Mouse (Mus musculus) heart, adult 18-20 months (tissue): Measurements from ENCODE around the gene Tubgcp6. TPM values are rescaled to one million over a fixed set of nuclear protein-coding genes. Genes with fewer than 3 reads are reported as not detected.

Experiments used
- DNase-seq, 2 experiments: peaks; one replicate each; pipeline ENCODE4 v3.0.0; 2021 to 2022; ENCODE audit warnings: mixed read lengths in 1 of 2
- total RNA-seq, 2 experiments: library from RNA; stranded (reverse); gene quantifications; 2 replicates each; pipeline ENCODE4 v1.2.3; 2021

The Tubgcp6 gene
- total RNA-seq, 2 experiments from 2014 or later, result 7.4 to 8.5 TPM

- DNase-seq, result no peak
These were observed 20.3 kb downstream of the Tubgcp6 start for GRCm38 (mm10) chr15:89102646-89103045.

DNA sequence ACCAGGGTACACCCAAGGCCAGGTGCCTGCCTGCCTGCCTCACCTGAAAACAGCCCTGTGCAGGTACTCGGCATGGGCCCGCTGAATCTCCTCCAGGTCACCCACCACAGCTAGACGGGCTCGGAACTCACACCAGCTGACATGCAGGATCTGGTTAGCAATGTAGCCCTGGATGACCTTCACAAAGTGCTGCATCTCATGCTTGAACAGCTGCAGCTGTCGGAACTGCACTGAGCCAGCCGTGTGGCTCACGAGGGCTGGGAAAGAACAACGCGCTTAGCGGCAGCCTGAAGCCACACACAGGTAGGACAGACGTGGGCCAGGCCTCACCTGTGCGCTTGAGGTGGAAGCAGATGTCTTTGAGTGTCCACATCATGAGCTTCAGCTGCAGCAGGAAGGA lies 22.1 kb downstream of the Tubgcp6 start:
- no peak for DNase-seq

- no peak for DNase-seq
These were observed 24.3 kb downstream of the Tubgcp6 start for GRCm38 (mm10) chr15:89098616-89099015.

GRCm38 (mm10) chr15:89097450-89097849 lies 25.5 kb downstream of the Tubgcp6 start:
- no peak for DNase-seq

DNA sequence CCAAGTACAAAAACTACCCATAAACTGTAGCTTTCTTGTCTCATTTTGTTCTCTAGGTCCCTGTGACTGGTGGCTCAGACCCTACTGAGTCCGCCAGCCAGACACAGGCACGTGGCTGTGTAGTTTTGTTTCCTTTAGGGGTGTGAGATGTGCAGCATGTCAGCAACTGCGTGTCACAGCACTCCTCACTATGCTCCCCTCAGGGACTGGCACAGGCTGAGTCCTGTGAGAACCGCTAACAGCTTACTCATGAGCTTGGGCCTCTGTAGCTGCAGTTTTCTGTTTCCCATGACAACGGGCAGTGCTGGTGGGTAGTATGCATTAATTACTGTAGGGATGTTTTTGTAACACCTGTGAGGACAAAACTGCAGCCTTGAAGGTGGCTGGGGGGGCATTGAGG lies 30.7 kb downstream of the Tubgcp6 start:
- no peak for DNase-seq

GRCm38 (mm10) chr15:89090662-89091061 lies 32.2 kb downstream of the Tubgcp6 start:
- no peak for DNase-seq

- no peak for DNase-seq
These were observed 33.5 kb downstream of the Tubgcp6 start for GRCm38 (mm10) chr15:89089248-89090051.

DNA sequence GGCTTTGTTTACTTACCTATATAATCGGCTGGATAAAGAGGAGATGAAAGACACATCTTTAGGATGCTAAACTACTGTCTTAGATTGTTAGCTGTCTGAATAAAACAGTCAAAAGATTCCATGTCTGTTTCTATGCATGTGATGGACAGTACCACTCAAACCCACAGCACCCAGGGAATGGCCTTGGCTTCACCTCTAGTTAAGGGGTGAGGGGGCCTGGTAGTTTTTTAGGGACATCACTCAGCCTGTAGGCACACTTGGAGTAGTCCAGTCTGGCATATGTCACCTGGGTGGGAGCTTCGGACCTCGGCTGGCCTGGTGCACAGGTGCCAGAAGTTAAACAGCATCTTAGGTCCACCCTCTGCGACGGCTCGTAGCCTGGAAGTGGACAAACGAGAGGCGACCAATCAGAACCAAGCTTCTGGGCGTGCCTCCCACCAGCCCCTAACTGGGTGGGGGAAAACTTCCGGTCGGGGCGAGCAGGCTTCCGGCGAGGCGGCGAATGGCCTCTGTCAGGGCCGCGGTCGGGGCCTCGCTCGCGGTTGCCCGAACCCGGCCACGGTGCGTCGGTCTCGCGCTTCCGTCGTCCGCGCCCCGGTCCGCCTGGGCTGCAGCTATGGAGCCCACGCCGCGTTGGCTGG lies 34.2 kb downstream of the Tubgcp6 start, which contains the start of gene Selenoo:
Selenoo (plus strand) TSS at position 478 of the 641 bp plus-strand sequence.
- DNase-seq, result peak; percentile 94 to 96

DNA sequence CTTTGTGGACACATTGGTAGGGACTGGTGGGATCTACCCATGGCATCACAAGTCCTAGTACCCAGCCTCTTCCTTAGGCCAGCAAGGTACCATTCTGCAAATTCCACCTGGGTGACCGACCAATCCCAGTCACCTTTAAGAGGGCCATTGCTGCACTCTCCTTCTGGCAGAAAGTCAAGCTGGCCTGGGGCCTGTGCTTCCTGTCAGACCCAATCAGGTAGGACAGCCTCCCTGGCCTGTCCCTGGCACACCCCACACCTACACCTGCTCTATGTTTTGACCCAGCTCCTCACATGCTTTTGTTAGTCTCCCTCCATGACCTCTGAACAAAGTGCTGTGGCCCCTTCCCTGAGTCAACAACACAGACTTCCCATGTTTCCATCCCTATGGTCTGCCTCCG lies 38.1 kb downstream of the Tubgcp6 start:
- no peak for DNase-seq

- no peak for DNase-seq
These were observed 39.0 kb downstream of the Tubgcp6 start for GRCm38 (mm10) chr15:89083906-89084305.

DNA sequence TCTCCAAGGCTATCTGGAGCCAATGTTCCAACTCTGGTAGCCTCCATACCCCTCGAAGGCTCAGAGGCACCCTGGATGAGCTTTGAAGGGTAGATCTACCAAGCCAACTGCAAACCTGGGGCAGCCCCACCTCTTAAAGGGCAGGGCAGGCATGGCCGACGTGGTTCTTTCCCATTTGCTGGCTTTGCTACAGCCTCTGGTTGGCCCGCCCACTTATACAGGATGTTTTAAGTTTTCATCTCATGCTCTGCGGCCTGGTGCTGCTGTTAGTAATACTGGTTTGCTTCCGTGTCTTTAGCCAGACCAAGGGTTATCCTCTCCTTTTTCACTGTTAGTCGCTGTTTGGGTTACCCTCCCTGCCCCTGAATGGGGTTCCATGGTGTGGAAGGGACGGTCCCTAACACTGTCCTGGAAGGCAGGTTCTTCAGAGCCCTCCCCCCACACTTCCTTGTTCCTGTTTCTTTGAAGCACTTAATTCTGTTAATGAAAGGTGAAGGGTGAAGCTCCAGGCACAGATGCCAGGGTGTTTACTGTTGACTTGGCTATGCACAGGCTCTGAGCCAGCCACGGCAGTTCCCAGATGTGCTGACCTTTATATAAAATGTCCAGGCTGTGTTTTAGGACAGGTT lies 44.6 kb downstream of the Tubgcp6 start:
- DNase-seq, result peak; percentile 54 to 66

DNA sequence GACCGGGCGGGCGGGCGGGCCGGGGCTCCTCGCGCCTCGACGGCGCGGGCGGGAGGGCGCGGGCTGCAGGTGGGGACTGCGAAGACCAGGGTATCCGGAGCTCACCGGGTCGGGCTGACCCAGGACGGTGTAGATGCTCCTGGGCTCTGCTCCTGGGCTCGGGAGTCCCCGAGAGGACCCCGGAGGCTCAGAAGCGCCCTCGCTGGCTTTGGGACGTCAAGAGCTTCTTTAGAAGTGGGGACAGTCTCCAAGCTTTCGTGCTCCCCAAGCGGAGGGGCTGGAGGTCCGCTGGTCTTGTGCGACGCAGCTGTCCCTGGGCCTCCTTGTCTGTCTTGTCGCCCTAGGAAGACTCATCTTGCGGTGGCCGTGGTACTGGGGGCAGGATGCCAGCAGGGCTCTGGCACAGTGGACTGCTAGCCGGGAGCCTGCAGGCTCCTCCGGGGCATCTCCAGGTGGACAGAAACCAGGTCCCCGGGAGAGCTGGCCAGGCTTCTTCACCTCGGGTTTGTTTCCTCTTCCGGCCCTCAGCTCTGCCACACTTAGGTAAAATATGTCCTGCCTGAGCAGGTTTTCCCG lies 46.7 kb downstream of the Tubgcp6 start:
- peak in 1 of 2 experiments; percentile 71 for DNase-seq

GRCm38 (mm10) chr15:89075478-89076147 lies 47.3 kb downstream of the Tubgcp6 start:
- peak; percentile 91 to 93 for DNase-seq

GRCm38 (mm10) chr15:89074613-89075477 lies 48.1 kb downstream of the Tubgcp6 start, which contains the start of gene Trabd:
Gene Trabd (plus strand): TSS chr15:89075124.
- DNase-seq, result peak; percentile 32 to 39

DNA sequence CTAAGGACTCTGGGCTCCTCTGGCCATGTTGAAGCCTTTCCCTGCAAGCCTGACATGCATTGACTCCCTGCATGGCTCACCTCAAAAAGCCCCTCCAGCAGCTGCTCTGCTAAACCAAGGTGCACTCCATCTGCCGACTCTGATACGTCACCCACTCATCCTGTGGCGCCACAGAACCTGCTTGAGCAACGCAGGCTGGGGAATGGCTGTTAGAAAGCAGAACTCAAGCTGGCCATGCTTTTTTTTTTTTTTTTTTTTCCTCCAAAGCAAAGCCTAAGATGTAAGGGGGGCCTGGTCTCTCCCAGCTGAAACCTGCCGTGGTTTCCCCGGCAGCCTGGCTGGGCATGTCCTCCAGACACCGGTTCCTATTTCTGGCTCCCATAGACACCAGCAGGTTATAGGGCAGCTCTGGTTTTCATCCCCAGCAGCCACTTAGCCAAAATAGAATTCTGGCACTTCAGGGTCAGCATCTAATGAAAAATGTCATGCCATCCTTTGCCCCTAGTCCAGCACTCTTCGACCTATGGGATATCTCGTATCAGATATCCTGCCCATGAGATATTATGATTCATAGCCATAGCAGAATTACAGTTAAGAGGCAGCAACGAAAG lies 48.8 kb downstream of the Tubgcp6 start:
- peak; percentile 60 to 68 for DNase-seq

GRCm38 (mm10) chr15:89070606-89071005 lies 52.3 kb downstream of the Tubgcp6 start:
- DNase-seq, result no peak

- DNase-seq, result no peak
These were observed 53.5 kb downstream of the Tubgcp6 start for GRCm38 (mm10) chr15:89069336-89069840.

GRCm38 (mm10) chr15:89068226-89068625 lies 54.7 kb downstream of the Tubgcp6 start:
- no peak for DNase-seq

- DNase-seq, result no peak
These were observed 55.3 kb downstream of the Tubgcp6 start for GRCm38 (mm10) chr15:89067609-89068008.

DNA sequence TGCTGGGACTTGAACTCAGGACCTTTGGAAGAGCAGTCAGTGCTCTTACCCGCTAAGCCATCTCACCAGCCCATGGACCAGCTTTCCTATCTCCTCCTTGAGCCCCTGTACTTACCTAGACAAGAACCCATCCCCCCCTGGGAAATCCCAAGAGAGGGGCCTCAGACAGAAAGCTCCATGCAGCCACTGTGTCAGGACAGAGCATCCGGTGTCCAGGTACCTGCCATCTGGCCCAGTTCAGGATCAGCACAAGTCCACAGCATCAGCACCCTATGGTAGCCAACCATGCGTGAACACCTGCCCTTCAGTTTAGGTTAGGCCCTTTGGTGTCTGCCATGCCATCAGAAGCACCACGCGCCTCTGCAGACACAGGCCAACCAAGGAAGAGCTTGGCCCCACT lies 58.0 kb downstream of the Tubgcp6 start:
- no peak for DNase-seq
